Mouse (Mus musculus) Patski (cell line): ENCODE results near the gene Syt7. TPM values are rescaled to one million over a fixed set of nuclear protein-coding genes. Genes with fewer than 3 reads are reported as not detected.

Source experiments
- ATAC-seq: fragments of 100-300 bp; one replicate; pipeline ENCODE4 v1.8.0; 2021
- CTCF ChIA-PET: fragments of 350-600 bp; sonication (Branson Sonifier 250); formaldehyde crosslinking; loops from one replicate; lab custom pipeline; 2022; ENCODE audit warnings: inconsistent platforms; lab: Charles Lee
- POLR2A ChIA-PET: fragments of 350-600 bp; sonication (Branson Sonifier 250); formaldehyde crosslinking; loops from one replicate; lab custom pipeline; 2022; ENCODE audit warnings: antibody characterized with exemption, inconsistent platforms; lab: Charles Lee
- DNase-seq: peaks from one replicate; pipeline ENCODE4 v3.0.0-alpha.2; 2011; ENCODE audit warnings: low read depth, low spot score
- H3K27me3 ChIP-seq: fragments of 371-371 bp; one replicate; pipeline ENCODE4 v1.5.1; 2021
- CTCF ChIP-seq: fragments of 100-300 bp; IDR thresholded peaks from one replicate; pipeline ENCODE4 v1.5.1; 2021
- in situ Hi-C: fragments of 300-500 bp; cut with MboI; formaldehyde crosslinking; loops from 3 replicates; pipeline ENCODE4 v1.11.1; 2018; ENCODE audit warnings: low pct_unique_long_range_greater_than_20kb, mixed read lengths
- polyA plus RNA-seq: library from polyadenylated mRNA; unstranded; gene quantifications from one replicate; pipeline ENCODE4 v1.2.3, GENCODE M21; 2021

Gene Syt7
- polyA plus RNA-seq, 1 experiment from 2014 or later, result 4.1 TPM

GRCm38 (mm10) chr19:10356845-10357503, 31.9 kb upstream of the Syt7 start:
- peaks cover 11% of the 10 kb centered on the region for H3K27me3 ChIP-seq
- ATAC-seq, result peak; percentile 56
- in situ Hi-C loops, result no loop called here
- CTCF ChIA-PET, result interaction anchor here (1.7 kb wide), 1 partner anchor 145 kb away, joined by 3 read pairs; no protein-coding TSS in a partner anchor
- DNase-seq, result no peak
- POLR2A ChIA-PET, result interaction anchor here (0.6 to 1.2 kb wide), 3 partner anchors 10 to 33 kb away, joined by 3 read pairs; no protein-coding TSS in a partner anchor
- no peak for TF ChIP-seq CTCF

DNA sequence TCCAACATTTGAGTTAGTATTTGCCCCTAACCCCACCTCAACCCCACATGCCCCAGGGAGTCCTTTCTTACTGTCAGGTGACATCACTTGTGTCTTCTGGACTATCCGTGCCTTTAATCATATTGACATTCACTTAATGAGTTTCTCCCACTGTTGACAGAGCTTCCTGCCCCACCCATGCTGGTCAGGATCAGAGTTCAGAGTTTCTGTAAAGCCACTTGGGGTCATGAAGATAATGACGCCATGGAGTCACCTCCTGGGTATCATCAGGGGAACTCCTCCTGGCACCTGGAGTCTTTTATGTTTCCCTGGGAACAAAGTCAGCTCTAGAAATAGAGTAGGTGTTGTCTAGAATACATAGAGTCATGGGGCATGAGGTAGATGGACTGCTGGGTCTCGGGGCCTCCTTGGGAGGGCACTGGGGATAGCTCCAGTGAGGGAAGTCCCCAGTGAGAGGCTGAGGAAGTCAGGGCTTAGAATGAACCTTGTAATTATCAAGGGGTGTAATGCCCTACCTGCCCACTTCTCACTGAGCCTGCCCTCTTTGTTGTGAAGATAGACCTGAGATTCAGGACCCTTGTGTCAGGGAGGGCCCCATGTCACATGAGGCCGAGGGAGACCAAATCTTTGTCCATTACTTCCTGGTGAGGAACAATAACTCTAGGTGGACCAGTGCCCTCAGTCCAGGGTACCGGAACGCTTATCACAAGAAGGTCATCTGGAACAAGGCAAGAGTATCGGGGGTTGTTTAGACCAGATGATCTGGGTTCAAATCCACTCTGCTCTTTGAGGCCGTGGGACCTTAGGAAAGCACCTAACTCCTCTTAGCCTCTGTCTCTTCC, 29.6 kb upstream of the Syt7 start:
- POLR2A ChIA-PET, result interaction anchor here (0.6 kb wide), 1 partner anchor 129 kb away, joined by 4 read pairs; no protein-coding TSS in a partner anchor
- CTCF ChIA-PET, result interaction anchor here (1.6 kb wide), 1 partner anchor 18 kb away, joined by 3 read pairs; no protein-coding TSS in a partner anchor
- no peaks in the 10 kb centered on the region for H3K27me3 ChIP-seq
- in situ Hi-C loops, result no loop called here
- ATAC-seq (no peak), DNase-seq (no peak)
- no peak for TF ChIP-seq CTCF

- in situ Hi-C loops, result no loop called here
- peaks cover 19% of the 10 kb centered on the region for H3K27me3 ChIP-seq
- POLR2A ChIA-PET, result no interaction called here
Measured at GRCm38 (mm10) chr19:10362473-10363129, 26.3 kb upstream of the Syt7 start.

DNA sequence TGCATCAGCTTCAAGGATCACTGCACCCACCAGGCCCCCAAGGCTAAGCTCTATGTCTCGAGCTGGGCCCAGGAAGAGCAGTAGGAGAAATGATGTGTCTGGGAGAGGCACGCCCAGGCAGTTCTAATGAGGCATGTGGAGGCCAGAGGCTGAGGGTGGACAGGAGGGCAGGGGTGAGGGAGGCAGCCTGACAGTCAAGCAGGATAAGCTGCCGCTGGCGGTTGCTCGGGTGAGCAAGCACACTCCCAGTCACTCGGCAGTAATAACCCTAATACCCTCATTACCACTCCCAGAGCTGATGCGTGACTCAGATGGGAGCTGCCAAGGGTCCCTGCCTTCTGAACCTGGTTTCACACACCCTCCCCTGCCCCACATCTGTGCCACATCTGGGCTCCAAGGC, 25.0 kb upstream of the Syt7 start:
- ChIA-PET POLR2A (interaction anchor here (0.8 kb wide), 1 partner anchor 50 kb away, joined by 3 read pairs; no protein-coding TSS in a partner anchor), CTCF (interaction anchor here (0.8 kb wide), 1 partner anchor 22 kb away, joined by 3 read pairs; no protein-coding TSS in a partner anchor)
- ATAC-seq (peak; percentile 87), DNase-seq (peak; percentile 42)
- H3K27me3 ChIP-seq, result peaks cover 22% of the 10 kb centered on the region
- in situ Hi-C loops, result no loop called here
- TF ChIP-seq CTCF, result no peak

More at GRCm38 (mm10) chr19:10362473-10363129, 26.3 kb upstream of the Syt7 start:
- TF ChIP-seq CTCF, result no peak
- CTCF ChIA-PET, result no interaction called here
- ATAC-seq (peak; percentile 28), DNase-seq (peak; percentile 34)

- CTCF ChIA-PET, result no interaction called here
- in situ Hi-C loops, result no loop called here
- POLR2A ChIA-PET, result interaction anchor here (1.2 kb wide), 1 partner anchor 9 kb away, joined by 3 read pairs; no protein-coding TSS in a partner anchor
- peaks cover 36% of the 10 kb centered on the region for H3K27me3 ChIP-seq
- DNase-seq (no peak), ATAC-seq (no peak)
- TF ChIP-seq CTCF, result no peak
Measured at GRCm38 (mm10) chr19:10366116-10366845, 22.6 kb upstream of the Syt7 start.

- POLR2A ChIA-PET, result no interaction called here
- ATAC-seq, result no peak
- in situ Hi-C loops, result no loop called here
- peaks cover 39% of the 10 kb centered on the region for H3K27me3 ChIP-seq
- CTCF ChIA-PET, result interaction anchor here (1.2 kb wide), 1 partner anchor 27 kb away, joined by 3 read pairs; no protein-coding TSS in a partner anchor
- TF ChIP-seq CTCF, result no peak
- DNase-seq, result no peak
Measured at GRCm38 (mm10) chr19:10367802-10368201, 21.1 kb upstream of the Syt7 start.

GRCm38 (mm10) chr19:10369936-10370335, 19.0 kb upstream of the Syt7 start:
- ATAC-seq (no peak), DNase-seq (no peak)
- CTCF ChIA-PET, result interaction anchor here (1.1 to 1.6 kb wide), 2 partner anchors 31 to 38 kb away, joined by 3 to 4 read pairs; no protein-coding TSS in a partner anchor
- no peak for TF ChIP-seq CTCF
- peaks cover 59% of the 10 kb centered on the region for H3K27me3 ChIP-seq
- in situ Hi-C loops, result no loop called here
- POLR2A ChIA-PET, result interaction anchor here (0.8 kb wide), 1 partner anchor 13 kb away, joined by 3 read pairs; no protein-coding TSS in a partner anchor

- ChIA-PET POLR2A (no interaction called here), CTCF (no interaction called here)
- in situ Hi-C loops, result no loop called here
- no peak for TF ChIP-seq CTCF
- no peak for DNase-seq
- H3K27me3 ChIP-seq, result peaks cover 66% of the 10 kb centered on the region
- ATAC-seq, result no peak
Measured at GRCm38 (mm10) chr19:10373191-10373590, 15.7 kb upstream of the Syt7 start.

DNA sequence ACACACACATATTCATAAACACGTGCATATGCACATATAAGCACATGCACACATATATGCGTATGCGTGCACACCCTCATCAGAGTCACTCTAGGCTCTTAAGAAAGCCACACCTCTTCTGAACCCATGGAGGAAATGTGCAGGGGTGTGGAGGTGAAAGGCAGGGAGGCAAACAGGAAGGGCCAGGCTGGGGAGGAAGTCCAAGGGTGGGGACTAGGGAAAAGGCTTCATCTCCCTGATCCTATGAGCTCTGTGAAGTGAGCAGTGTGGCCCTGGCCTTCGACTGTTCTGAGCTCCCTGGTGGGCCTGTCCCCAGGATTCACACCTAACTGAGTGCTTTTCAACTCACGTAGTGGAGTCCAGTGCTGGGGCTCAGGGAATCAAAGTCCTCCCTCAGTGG, 13.6 kb upstream of the Syt7 start:
- ATAC-seq (no peak), DNase-seq (no peak)
- in situ Hi-C loops, result no loop called here
- TF ChIP-seq CTCF, result no peak
- CTCF ChIA-PET, result no interaction called here
- peaks cover 68% of the 10 kb centered on the region for H3K27me3 ChIP-seq
- POLR2A ChIA-PET, result no interaction called here
